Mouse (Mus musculus) gastrocnemius, adult 2 months (tissue): ENCODE measurements around the gene Tas2r135. TPM values are rescaled to one million over a fixed set of nuclear protein-coding genes. Genes with fewer than 3 reads are reported as not detected.
A peak's percentile ranks its signal among the peaks of the same experiment; 100 is the strongest.

Source experiments
- DNase-seq: peaks from one replicate; pipeline ENCODE4 v3.0.0; 2022
- H3K27ac ChIP-seq: fragments of 200-600 bp; 2 replicates; pipeline ENCODE4 v1.8.1; 2022; ENCODE audit warnings: mild to moderate bottlenecking
- H3K4me3 ChIP-seq: fragments of 200-600 bp; 2 replicates; pipeline ENCODE4 v1.8.1; 2022; ENCODE audit warnings: mild to moderate bottlenecking, moderate library complexity
- CTCF ChIP-seq: fragments of 200-600 bp; IDR thresholded peaks from 2 replicates; pipeline ENCODE4 v1.8.1; 2022; ENCODE audit warnings: antibody characterized with exemption, mild to moderate bottlenecking, moderate library complexity
- intact Hi-C: fragments of 180-260 bp; cut with DNase I; formaldehyde crosslinking; loops from one replicate; pipeline ENCODE4 v1.15.1; 2025
- long read RNA-seq, 2 experiments: library from polyadenylated mRNA; stranded (forward); transcript quantifications; one replicate each; pipeline ENCODE4 v2.0.0; 2021
- total RNA-seq, 2 experiments: library from RNA; stranded (reverse); gene quantifications; 2 replicates each; pipeline ENCODE4 v1.2.3; 2021

The Tas2r135 gene
- total RNA-seq, result not detected
- long read RNA-seq, experiment 1, result 0 reads
- long read RNA-seq, experiment 2, result 0 reads

DNA sequence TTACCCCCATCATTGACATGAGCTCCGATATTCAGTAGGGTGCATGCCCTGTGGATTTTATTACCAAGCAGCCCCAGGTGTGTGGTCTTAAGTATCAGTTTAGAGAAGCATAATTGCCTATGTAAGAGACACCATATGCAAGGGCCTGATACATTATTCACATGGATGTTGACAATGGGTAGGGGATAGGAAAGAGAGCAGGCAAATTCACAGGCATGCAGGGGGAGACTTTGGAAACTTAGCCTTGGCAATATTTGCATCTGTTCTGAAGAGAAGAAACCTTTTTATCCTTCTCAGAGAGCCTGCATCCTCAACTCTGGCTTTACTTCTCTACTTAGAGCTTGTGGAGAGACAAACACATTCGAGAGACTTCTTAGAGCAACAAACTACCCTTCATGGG, at the start of gene Tas2r135:
Tas2r135 (plus strand) TSS at position 301 of the 400 bp plus-strand sequence.
- no peak for TF ChIP-seq CTCF
- no peak within 1 kb of the TSS for H3K27ac ChIP-seq
- intact Hi-C loops, result no loop called here
- no peak within 1 kb of the TSS for H3K4me3 ChIP-seq
- DNase-seq, result no peak

DNA sequence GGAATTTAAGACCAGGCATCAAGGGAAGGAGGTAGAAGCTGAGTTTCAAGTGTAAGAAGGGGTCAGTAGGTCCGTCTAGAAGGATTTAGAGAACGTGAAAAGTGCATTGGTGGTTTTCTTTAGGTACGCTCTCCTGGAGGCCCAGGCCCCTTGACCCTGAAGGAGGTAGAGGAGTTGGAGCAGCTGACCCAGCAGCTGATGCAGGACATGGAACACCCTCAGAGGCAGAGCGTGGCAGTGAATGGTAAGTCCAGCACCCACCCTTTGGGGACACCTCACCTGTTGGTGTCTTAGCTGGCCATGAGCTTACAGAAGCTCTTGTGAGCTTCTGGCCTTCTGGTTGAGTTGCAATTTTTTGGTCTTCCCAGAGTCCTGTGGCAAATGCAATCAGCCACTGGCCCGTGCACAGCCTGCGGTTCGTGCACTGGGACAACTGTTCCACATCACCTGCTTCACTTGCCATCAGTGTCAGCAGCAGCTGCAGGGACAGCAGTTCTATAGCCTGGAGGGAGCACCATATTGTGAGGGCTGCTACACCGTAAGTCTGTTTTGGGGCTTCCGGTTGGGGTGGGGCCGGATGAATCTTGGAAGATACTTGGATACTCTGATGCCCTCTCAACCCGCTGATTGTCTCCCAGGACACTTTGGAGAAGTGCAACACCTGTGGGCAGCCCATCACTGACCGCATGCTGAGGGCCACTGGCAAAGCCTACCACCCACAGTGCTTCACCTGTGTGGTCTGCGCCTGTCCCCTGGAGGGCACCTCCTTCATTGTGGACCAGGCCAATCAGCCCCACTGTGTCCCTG, 49.2 kb upstream of the Tas2r135 start:
- intact Hi-C loops, result no loop called here
- no peak for DNase-seq
- no peak for TF ChIP-seq CTCF
- Histone ChIP-seq H3K4me3 (no peak overlapping the region; the same call in 1 of the 2 replicates), H3K27ac (peak overlapping the region; percentile 16; the same call in 1 of the 2 replicates)

DNA sequence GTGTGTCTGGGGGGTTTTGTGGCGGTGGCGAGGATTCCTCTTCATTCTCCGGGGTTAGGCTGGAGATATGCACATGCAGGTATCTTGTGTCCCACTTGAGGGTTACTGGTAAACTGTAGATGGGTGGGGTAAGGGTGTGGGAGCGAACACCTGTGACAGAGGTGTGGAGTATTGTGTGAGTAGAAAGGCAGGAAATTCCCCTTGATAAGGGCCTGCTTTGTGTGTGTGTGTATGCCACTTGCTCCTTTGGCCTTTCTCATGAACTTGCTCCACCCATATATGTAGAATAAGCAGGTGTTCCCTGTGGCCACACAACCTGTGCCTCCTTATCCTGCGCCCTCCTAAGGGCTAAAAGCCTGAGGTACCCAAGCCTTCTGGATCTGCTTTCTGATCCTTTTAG, 48.3 kb upstream of the Tas2r135 start:
- Histone ChIP-seq H3K27ac (peak overlapping the region; percentile 81; the same call in 1 of the 2 replicates), H3K4me3 (no peak overlapping the region)
- intact Hi-C loops, result no loop called here
- no peak for TF ChIP-seq CTCF
- DNase-seq, result no peak

DNA sequence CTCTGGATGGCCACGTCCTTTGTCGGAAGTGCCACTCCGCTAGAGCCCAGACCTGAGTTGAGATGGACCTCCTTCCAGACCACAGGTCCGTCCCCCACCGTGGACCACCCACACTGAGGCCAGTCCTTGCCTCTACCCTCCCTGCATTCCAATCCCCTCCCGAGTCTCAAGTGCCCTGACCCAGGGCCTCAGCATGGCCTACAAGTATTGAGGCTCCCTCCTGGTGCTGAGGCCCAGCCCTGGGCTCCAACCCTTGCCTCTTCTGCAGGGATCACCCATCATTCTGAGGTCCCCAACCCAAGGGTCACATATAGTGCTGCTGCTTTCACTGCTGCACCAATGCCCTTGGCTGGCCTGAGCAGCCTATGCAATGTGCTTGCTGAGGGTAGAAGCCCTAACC, 47.3 kb upstream of the Tas2r135 start:
- H3K4me3 ChIP-seq, result no peak overlapping the region
- peak overlapping the region; percentile 81 for H3K27ac ChIP-seq
- intact Hi-C loops, result no loop called here
- TF ChIP-seq CTCF, result no peak
- no peak for DNase-seq

DNA sequence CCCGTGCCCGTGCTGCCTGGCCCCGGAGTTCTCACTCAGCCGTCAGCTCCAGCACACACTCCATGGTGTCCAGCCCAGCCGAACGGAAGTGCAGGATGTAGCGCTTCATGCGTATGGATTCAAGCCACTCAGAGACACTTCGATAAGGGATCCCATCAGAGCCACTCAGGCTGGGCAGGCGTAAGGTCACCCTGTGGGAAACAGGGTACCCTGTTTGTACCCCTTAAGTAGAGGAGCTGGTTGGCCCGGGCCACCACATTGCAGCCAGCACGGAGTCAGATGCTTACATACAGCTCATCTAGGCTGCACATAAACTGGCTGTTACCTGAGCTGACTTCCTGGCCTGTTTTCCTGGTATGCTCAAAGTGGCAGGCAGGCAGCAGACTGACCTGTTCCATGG, 46.3 kb upstream of the Tas2r135 start:
- Histone ChIP-seq H3K4me3 (peak overlapping the region; percentile 26), H3K27ac (peak overlapping the region; percentile 81)
- DNase-seq, result no peak
- no peak for TF ChIP-seq CTCF
- intact Hi-C loops, result no loop called here

DNA sequence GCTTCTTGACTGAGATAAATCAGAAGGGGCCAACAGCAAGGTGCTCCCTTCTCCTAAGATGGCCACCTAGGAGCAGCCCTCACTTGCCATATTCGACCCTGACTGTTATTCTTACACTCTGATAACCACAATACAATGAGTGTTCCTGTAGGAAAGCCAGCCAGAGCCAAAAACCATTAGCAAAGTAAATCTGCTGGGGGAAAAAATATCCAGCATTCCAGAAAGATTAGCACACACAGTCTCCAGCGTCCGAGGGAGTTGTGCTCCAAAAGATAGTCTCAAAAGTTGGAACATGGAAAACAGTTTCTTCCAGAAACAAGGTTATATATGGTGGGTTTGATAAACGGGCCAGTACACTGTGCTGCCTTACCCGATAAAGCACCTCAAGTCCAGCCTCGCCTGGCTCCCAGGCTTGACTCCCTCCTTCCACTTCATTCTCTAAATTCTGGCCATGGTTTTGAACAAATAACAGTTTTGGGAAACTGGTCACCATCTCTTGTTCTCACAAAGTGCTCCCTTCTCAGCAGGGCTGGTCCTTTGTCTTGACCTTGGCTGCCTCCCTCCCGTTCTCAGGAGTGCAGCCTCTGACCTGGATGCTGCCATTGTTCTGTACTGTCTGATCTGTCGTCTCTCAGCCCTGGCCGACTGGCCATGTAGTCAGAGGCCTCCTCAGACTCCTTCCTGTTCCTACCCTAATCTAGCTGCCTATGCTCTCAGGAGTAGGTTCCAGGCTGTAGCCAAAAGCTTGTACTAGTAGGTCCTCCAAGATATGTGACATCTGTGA, 45.7 kb upstream of the Tas2r135 start:
- intact Hi-C loops, result no loop called here

DNA sequence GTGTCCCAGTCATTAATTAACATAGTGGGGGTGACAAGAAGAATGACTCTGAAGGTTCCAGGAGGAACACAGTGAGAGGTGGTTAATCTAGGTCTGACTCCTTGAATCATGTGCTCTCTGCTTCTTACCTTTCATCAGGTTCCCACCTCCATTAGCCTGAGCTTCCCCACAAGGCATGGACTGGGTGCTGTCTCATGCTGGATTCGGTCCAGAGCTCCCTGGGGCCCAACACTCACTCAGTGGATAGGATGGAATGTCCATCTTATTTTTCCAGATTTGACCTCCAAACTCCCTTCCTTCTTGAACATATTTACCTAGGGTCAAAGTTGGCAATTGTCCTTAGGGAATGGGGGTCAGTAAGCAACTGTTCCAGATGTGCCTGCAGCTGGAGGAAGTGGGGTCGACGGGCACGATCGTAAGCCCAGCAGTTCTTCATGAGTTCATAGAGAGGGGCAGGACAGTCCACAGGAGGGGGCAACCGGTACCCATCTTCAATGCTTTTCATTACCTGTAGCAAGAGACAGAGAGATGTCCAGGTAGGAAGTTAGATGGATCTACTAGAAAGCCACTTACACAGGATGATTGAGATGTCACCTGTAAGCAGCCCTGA, 44.9 kb upstream of the Tas2r135 start:
- no peak for TF ChIP-seq CTCF
- Histone ChIP-seq H3K4me3 (no peak overlapping the region), H3K27ac (peak overlapping the region; percentile 81)
- DNase-seq, result no peak
- intact Hi-C loops, result no loop called here

More for the DNA sequence above, 45.7 kb upstream of the Tas2r135 start:
- no peak for TF ChIP-seq CTCF
- Histone ChIP-seq H3K27ac (peak overlapping the region; percentile 81), H3K4me3 (peak overlapping the region; percentile 26)
- DNase-seq, result no peak

DNA sequence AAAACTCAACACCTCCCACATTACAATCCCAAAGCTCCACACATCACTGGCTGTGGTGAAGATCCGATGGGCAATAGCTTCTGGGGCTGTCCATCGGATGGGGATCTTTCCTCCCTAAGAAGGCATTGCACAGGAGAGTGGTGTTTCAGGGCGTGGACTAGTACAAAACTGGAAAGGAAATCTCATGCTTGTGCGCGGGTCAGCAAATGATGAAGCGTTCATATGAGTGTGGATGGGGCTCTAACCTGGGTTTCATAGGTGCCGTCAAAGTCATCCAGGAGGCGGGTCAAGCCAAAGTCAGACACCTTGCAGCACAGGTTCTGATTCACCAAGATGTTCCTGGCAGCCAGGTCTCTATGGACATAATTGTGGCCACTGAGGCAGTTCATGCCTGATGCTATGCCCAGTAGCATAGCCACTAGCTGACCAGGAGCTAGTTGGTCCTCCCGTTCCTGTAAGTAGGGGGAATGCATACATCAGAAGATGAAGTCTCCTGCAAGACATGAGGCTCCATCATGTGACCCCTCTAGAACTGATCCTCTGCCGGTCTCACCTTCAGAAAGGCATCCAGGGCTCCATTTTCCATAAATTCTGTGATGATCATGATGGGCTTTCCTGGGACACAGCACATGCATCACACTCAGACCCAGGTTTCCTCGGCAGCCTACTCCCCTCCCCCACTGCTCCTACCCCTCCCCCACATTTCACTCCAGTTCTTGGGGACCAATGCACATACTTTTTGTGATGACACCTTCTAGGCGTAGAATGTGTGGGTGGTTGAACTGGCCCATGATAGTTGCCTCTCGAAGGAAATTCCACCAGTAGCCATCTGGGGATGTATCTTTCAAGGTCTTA, 44.0 kb upstream of the Tas2r135 start:
- intact Hi-C loops, result no loop called here
- Histone ChIP-seq H3K4me3 (no peak overlapping the region), H3K27ac (no peak overlapping the region)
- no peak for TF ChIP-seq CTCF
- DNase-seq, result no peak

DNA sequence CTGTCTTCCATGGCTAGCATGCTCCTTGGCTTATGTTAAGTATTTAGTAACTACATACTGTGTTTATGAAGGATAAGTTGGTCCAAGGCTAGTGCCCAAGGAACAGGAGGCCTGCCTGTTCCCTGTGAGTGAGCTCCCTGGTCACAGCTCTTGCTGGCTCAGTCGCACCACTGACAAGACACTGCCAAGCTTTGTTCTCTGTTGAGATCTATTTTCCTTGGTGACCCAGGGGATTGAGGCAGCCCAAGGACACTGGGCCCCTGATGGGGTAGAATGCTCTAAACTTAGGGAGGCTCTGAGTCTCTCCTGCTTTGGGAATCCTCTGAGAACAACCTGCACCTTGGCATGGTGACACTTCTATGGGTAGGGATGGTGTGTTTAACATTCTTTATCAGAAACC, 43.2 kb upstream of the Tas2r135 start:
- DNase-seq, result no peak
- Histone ChIP-seq H3K4me3 (no peak overlapping the region), H3K27ac (no peak overlapping the region)
- intact Hi-C loops, result no loop called here
- no peak for TF ChIP-seq CTCF

DNA sequence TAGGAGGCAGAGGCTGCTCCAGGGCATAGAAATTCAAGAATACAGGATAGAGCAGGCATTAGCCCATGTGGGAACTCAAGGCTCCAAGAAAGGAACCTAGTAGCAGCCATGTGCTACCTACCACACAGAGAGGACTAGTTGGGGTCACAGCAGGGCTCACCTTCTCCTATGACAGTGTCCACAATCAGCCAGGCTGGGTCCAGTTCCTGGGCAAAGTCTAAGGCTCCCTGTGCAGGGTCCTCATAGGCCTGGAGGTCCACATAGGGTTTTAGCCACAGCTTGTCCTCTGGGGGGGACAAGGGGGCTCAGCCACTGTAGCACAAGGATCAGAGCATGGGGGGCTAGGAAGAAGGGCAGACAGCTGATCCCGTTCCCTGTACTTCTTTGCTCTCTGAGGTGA, 42.7 kb upstream of the Tas2r135 start:
- no peak overlapping the region for H3K4me3 ChIP-seq
- no peak for TF ChIP-seq CTCF
- no peak for DNase-seq
- intact Hi-C loops, result no loop called here
- H3K27ac ChIP-seq, result no peak overlapping the region

DNA sequence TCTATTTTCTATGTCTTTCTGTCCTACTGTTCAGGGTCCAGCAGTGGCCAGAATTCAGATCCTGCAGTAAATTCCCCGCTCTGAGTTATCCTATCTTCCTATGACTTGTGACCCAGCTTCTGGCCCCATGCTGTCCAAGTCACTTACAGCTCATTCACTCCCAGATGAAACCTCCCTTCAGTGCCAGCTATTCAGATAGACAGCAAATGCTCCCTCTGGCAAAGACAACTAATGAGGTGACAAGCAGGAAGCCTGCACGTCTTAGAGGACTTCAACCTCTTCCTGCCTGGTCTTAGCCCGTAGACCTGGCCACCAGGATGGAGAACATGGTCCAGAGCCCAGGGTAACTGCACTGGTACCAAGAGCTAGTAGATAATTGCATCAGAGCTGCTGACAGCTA, 42.3 kb upstream of the Tas2r135 start:
- TF ChIP-seq CTCF, result no peak
- DNase-seq, result no peak

DNA sequence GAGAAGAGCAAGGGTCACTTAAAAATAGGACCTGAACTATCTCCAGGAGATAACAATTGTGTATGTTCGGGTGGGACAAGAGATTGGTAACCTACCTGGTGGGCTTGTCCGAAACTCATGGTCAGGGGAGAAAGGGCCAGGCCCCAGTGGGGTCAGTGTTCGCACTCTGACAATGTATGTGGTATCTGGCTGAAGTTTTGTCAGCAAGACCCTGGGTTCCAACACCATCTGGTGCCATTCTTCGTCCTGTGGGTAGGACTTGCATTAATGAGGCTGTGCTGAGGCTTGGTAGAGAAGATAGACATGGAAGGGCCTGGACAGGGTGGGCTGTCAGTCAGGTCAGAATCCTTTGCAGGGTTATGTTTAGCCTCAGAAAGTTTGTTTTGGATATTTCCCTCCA, 41.2 kb upstream of the Tas2r135 start:
- Histone ChIP-seq H3K27ac (no peak overlapping the region), H3K4me3 (no peak overlapping the region)
- DNase-seq, result no peak
- TF ChIP-seq CTCF, result no peak
- intact Hi-C loops, result no loop called here

More for the DNA sequence above, 42.3 kb upstream of the Tas2r135 start:
- Histone ChIP-seq H3K4me3 (no peak overlapping the region), H3K27ac (no peak overlapping the region)
- intact Hi-C loops, result no loop called here
